Mouse (Mus musculus) lung, adult 2 months (tissue): ENCODE measurements around the gene Sgta.

Source experiments
- CTCF ChIP-seq: fragments of 200-500 bp; IDR thresholded peaks from 2 replicates; pipeline ENCODE4 v1.5.1; 2011; ENCODE audit warnings: mild to moderate bottlenecking, low read length, control low read depth; ENCODE audit not compliant: insufficient read depth
- POLR2A ChIP-seq: fragments of 200-500 bp; IDR thresholded peaks from 2 replicates; pipeline ENCODE4 v1.6.1; 2011; ENCODE audit warnings: low read depth, mild to moderate bottlenecking, control low read depth, low read length, borderline replicate concordance; ENCODE audit errors: extremely low read depth

- TF ChIP-seq CTCF (peak; percentile 84), POLR2A (no peak)
Observed at GRCm38 (mm10) chr10:81041458-81042175, 18.4 kb downstream of the Sgta start.
